Mouse (Mus musculus): ENCODE data around the gene Olfr1212. TPM values are rescaled to one million over a fixed set of nuclear protein-coding genes. Genes with fewer than 3 reads are reported as not detected.

The Olfr1212 gene
- total and polyA plus RNA-seq, 3 experiments: not detected

Other genes starting within 250 kb of the Olfr1212 start
Only the 20 nearest of the 27 such genes appear.
- gene Olfr1199, start 193.5 kb upstream of the Olfr1212 start, total RNA-seq (2012; rRNA removed): not detected in 2 replicates
- not detected in 2 replicates for gene Olfr1199, start 193.5 kb upstream of the Olfr1212 start, total RNA-seq (2014; rRNA removed)
- gene Olfr1199, start 193.5 kb upstream of the Olfr1212 start, polyA plus RNA-seq (2012; ENCODE audit: insufficient read length, low read depth): not detected in 2 replicates
- not detected in 2 replicates for gene Olfr1200, start 183.5 kb upstream of the Olfr1212 start, total RNA-seq (2012; rRNA removed)
- not detected in 2 replicates for gene Olfr1200, start 183.5 kb upstream of the Olfr1212 start, total RNA-seq (2014; rRNA removed)
- gene Olfr1200, start 183.5 kb upstream of the Olfr1212 start, polyA plus RNA-seq (2012; ENCODE audit: insufficient read length, low read depth): not detected in 2 replicates
- not detected in 2 replicates for gene Olfr1201, start 160.9 kb upstream of the Olfr1212 start, total RNA-seq (2012; rRNA removed)
- not detected in 2 replicates for gene Olfr1201, start 160.9 kb upstream of the Olfr1212 start, total RNA-seq (2014; rRNA removed)
- not detected in 2 replicates for gene Olfr1201, start 160.9 kb upstream of the Olfr1212 start, polyA plus RNA-seq (2012; ENCODE audit: insufficient read length, low read depth)
- gene Olfr1202, start 139.5 kb upstream of the Olfr1212 start, total RNA-seq (2012; rRNA removed): not detected in 2 replicates
- gene Olfr1202, start 139.5 kb upstream of the Olfr1212 start, total RNA-seq (2014; rRNA removed): not detected in 2 replicates
- gene Olfr1202, start 139.5 kb upstream of the Olfr1212 start, polyA plus RNA-seq (2012; ENCODE audit: insufficient read length, low read depth): not detected in 2 replicates
- gene Olfr1205, start 124.2 kb upstream of the Olfr1212 start, total RNA-seq (2012; rRNA removed): not detected in 2 replicates
- not detected in 2 replicates for gene Olfr1205, start 124.2 kb upstream of the Olfr1212 start, total RNA-seq (2014; rRNA removed)
- not detected in 2 replicates for gene Olfr1205, start 124.2 kb upstream of the Olfr1212 start, polyA plus RNA-seq (2012; ENCODE audit: insufficient read length, low read depth)
- not detected in 2 replicates for gene Olfr1204, start 104.7 kb upstream of the Olfr1212 start, total RNA-seq (2012; rRNA removed)
- gene Olfr1204, start 104.7 kb upstream of the Olfr1212 start, total RNA-seq (2014; rRNA removed): not detected in 2 replicates
- not detected in 2 replicates for gene Olfr1204, start 104.7 kb upstream of the Olfr1212 start, polyA plus RNA-seq (2012; ENCODE audit: insufficient read length, low read depth)
- gene Olfr1206, start 90.7 kb upstream of the Olfr1212 start, total RNA-seq (2012; rRNA removed): not detected in 2 replicates
- gene Olfr1206, start 90.7 kb upstream of the Olfr1212 start, total RNA-seq (2014; rRNA removed): not detected in 2 replicates
- gene Olfr1206, start 90.7 kb upstream of the Olfr1212 start, polyA plus RNA-seq (2012; ENCODE audit: insufficient read length, low read depth): not detected in 2 replicates
- gene Olfr1208, start 51.7 kb upstream of the Olfr1212 start, total RNA-seq (2012; rRNA removed): not detected in 2 replicates
- gene Olfr1208, start 51.7 kb upstream of the Olfr1212 start, total RNA-seq (2014; rRNA removed): not detected in 2 replicates
- not detected in 2 replicates for gene Olfr1208, start 51.7 kb upstream of the Olfr1212 start, polyA plus RNA-seq (2012; ENCODE audit: insufficient read length, low read depth)
- gene Olfr1209, start 38.8 kb upstream of the Olfr1212 start, total RNA-seq (2012; rRNA removed): not detected in 2 replicates
- gene Olfr1209, start 38.8 kb upstream of the Olfr1212 start, total RNA-seq (2014; rRNA removed): not detected in 2 replicates
- not detected in 2 replicates for gene Olfr1209, start 38.8 kb upstream of the Olfr1212 start, polyA plus RNA-seq (2012; ENCODE audit: insufficient read length, low read depth)
- gene Olfr1211, start 15.9 kb upstream of the Olfr1212 start, total RNA-seq (2012; rRNA removed): not detected in 2 replicates
- gene Olfr1211, start 15.9 kb upstream of the Olfr1212 start, total RNA-seq (2014; rRNA removed): not detected in 2 replicates
- gene Olfr1211, start 15.9 kb upstream of the Olfr1212 start, polyA plus RNA-seq (2012; ENCODE audit: insufficient read length, low read depth): not detected in 2 replicates
- gene Gm13762, start 26.3 kb downstream of the Olfr1212 start, total RNA-seq (2012; rRNA removed): not detected in 2 replicates
- gene Gm13762, start 26.3 kb downstream of the Olfr1212 start, total RNA-seq (2014; rRNA removed): not detected in 2 replicates
- gene Gm13762, start 26.3 kb downstream of the Olfr1212 start, polyA plus RNA-seq (2012; ENCODE audit: insufficient read length, low read depth): not detected in 2 replicates
- not detected in 2 replicates for gene Olfr1214, start 38.7 kb downstream of the Olfr1212 start, total RNA-seq (2012; rRNA removed)
- not detected in 2 replicates for gene Olfr1214, start 38.7 kb downstream of the Olfr1212 start, total RNA-seq (2014; rRNA removed)
- not detected in 2 replicates for gene Olfr1214, start 38.7 kb downstream of the Olfr1212 start, polyA plus RNA-seq (2012; ENCODE audit: insufficient read length, low read depth)
- gene Olfr1215, start 53.0 kb downstream of the Olfr1212 start, total RNA-seq (2012; rRNA removed): not detected in 2 replicates
- gene Olfr1215, start 53.0 kb downstream of the Olfr1212 start, total RNA-seq (2014; rRNA removed): not detected in 2 replicates
- not detected in 2 replicates for gene Olfr1215, start 53.0 kb downstream of the Olfr1212 start, polyA plus RNA-seq (2012; ENCODE audit: insufficient read length, low read depth)
- gene Olfr1216, start 64.4 kb downstream of the Olfr1212 start, total RNA-seq (2012; rRNA removed): not detected in 2 replicates
- gene Olfr1216, start 64.4 kb downstream of the Olfr1212 start, total RNA-seq (2014; rRNA removed): not detected in 2 replicates
- gene Olfr1216, start 64.4 kb downstream of the Olfr1212 start, polyA plus RNA-seq (2012; ENCODE audit: insufficient read length, low read depth): not detected in 2 replicates
- gene Olfr1217, start 78.1 kb downstream of the Olfr1212 start, total RNA-seq (2012; rRNA removed): not detected in 2 replicates
- gene Olfr1217, start 78.1 kb downstream of the Olfr1212 start, total RNA-seq (2014; rRNA removed): not detected in 2 replicates
- not detected in 2 replicates for gene Olfr1217, start 78.1 kb downstream of the Olfr1212 start, polyA plus RNA-seq (2012; ENCODE audit: insufficient read length, low read depth)
- gene Olfr1218, start 107.2 kb downstream of the Olfr1212 start, total RNA-seq (2012; rRNA removed): not detected in 2 replicates
- not detected in 2 replicates for gene Olfr1218, start 107.2 kb downstream of the Olfr1212 start, total RNA-seq (2014; rRNA removed)
- gene Olfr1218, start 107.2 kb downstream of the Olfr1212 start, polyA plus RNA-seq (2012; ENCODE audit: insufficient read length, low read depth): not detected in 2 replicates
- gene Olfr1219, start 129.5 kb downstream of the Olfr1212 start, total RNA-seq (2012; rRNA removed): not detected in 2 replicates
- not detected in 2 replicates for gene Olfr1219, start 129.5 kb downstream of the Olfr1212 start, total RNA-seq (2014; rRNA removed)
- gene Olfr1219, start 129.5 kb downstream of the Olfr1212 start, polyA plus RNA-seq (2012; ENCODE audit: insufficient read length, low read depth): not detected in 2 replicates
- not detected in 2 replicates for gene Olfr1220, start 152.9 kb downstream of the Olfr1212 start, total RNA-seq (2012; rRNA removed)
- not detected in 2 replicates for gene Olfr1220, start 152.9 kb downstream of the Olfr1212 start, total RNA-seq (2014; rRNA removed)
- not detected in 2 replicates for gene Olfr1220, start 152.9 kb downstream of the Olfr1212 start, polyA plus RNA-seq (2012; ENCODE audit: insufficient read length, low read depth)
- gene Olfr1221, start 163.3 kb downstream of the Olfr1212 start, total RNA-seq (2012; rRNA removed): not detected in 2 replicates
- not detected in 2 replicates for gene Olfr1221, start 163.3 kb downstream of the Olfr1212 start, total RNA-seq (2014; rRNA removed)
- not detected in 2 replicates for gene Olfr1221, start 163.3 kb downstream of the Olfr1212 start, polyA plus RNA-seq (2012; ENCODE audit: insufficient read length, low read depth)
- gene Olfr1222, start 179.1 kb downstream of the Olfr1212 start, total RNA-seq (2012; rRNA removed): not detected in 2 replicates
- gene Olfr1222, start 179.1 kb downstream of the Olfr1212 start, total RNA-seq (2014; rRNA removed): not detected in 2 replicates
- not detected in 2 replicates for gene Olfr1222, start 179.1 kb downstream of the Olfr1212 start, polyA plus RNA-seq (2012; ENCODE audit: insufficient read length, low read depth)